Mouse (Mus musculus): Measurements from ENCODE around the gene Axin1.
"Not testable (repeated sequence)": the region's sequence is repeated elsewhere in the genome, so short reads cannot be mapped to it uniquely, and the experiment has no call there.

- TF ChIP-seq CTCF (IDR thresholded peaks at IDR 0.05; ENCODE audit: low read depth, low read length), result peak; percentile 11
- not testable (repeated sequence) for TF ChIP-seq EP300 (IDR thresholded peaks at IDR 0.05; ENCODE audit: insufficient read depth, low read depth, low read length); POLR2A (IDR thresholded peaks at IDR 0.05; ENCODE audit: insufficient read depth, low read length)
Observed at GRCm38 (mm10) chr17:26175248-26175647, 36.8 kb downstream of the Axin1 start.
